Mouse (Mus musculus): ENCODE measurements around the gene Sec13. TPM values are rescaled to one million over a fixed set of nuclear protein-coding genes. Genes with fewer than 3 reads are reported as not detected.
A peak's percentile ranks its signal among the peaks of the same experiment; 100 is the strongest.
"Not testable (repeated sequence)": the region's sequence is repeated elsewhere in the genome, so short reads cannot be mapped to it uniquely, and the experiment has no call there.

The Sec13 gene
- polyA plus RNA-seq, 1 experiment, result 114 TPM

DNA sequence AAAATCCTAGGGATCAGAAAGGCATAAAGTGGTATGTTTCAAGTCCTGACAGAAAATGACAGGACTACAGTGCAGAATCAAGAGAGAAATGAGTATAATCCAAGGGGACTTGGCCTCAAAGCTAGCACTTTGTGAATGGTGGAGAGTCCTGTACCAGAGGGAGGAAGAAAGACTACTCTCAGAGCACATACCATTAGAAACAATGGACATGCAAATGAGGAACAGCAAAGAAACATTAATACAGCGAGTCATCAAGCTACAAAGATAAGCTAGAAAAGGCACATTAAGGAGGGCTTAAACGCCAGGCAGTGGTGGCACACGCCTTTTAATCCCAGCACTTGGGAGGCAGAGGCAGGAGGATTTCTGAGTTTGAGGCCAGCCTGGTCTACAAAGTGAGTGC, 9.2 kb downstream of the Sec13 start:
- H3K4me1 ChIP-seq (ENCODE audit: control insufficient read depth, insufficient read depth, low read length), result no peaks in the 10 kb centered on the region
- TF ChIP-seq CTCF (IDR thresholded peaks at IDR 0.05; ENCODE audit: control insufficient read depth, insufficient read depth, insufficient replicate concordance, low read depth, low read length), result no peak
- H3K4me3 ChIP-seq (ENCODE audit: control insufficient read depth, low read depth, low read length), result no peak overlapping the region
- no peak overlapping the region for H3K27ac ChIP-seq (ENCODE audit: control insufficient read depth, insufficient read depth, low read depth, low read length)
- no peaks in the 10 kb centered on the region for H3K27me3 ChIP-seq (ENCODE audit: control insufficient read depth, insufficient read depth, low read length)
- H3K36me3 ChIP-seq (ENCODE audit: control insufficient read depth, insufficient read depth, low read length), result peaks cover 7% of the 10 kb centered on the region

DNA sequence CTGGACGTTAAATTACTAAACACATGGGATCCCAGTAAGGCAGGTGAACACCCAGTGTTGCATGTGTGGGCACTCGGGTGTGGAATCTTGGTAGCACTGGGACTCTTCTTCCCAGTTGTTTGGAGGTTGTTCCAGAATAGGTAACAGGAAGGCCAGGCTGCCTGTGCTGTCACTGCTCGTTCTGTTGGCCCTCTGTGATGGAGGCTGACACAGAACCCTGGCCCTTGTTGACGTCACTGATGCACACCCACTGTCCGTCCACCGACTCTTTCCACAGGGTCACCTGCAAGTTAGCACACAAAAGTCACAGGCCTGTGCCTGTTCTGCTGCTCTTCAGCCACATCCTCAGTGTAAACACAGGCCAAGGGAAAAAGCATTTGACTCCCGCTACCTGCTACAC, 12.4 kb downstream of the Sec13 start:
- H3K4me1 ChIP-seq (ENCODE audit: control insufficient read depth, insufficient read depth, low read length), result no peaks in the 10 kb centered on the region
- TF ChIP-seq CTCF (IDR thresholded peaks at IDR 0.05; ENCODE audit: control insufficient read depth, insufficient read depth, insufficient replicate concordance, low read depth, low read length) (no peak), POLR2A (IDR thresholded peaks at IDR 0.05; ENCODE audit: control insufficient read depth, low read depth, low read length) (no peak)
- no peak overlapping the region for H3K4me3 ChIP-seq (ENCODE audit: control insufficient read depth, low read depth, low read length)
- no peak overlapping the region for H3K27ac ChIP-seq (ENCODE audit: control insufficient read depth, insufficient read depth, low read depth, low read length)
- peaks cover 5% of the 10 kb centered on the region for H3K36me3 ChIP-seq (ENCODE audit: control insufficient read depth, insufficient read depth, low read length)
- H3K27me3 ChIP-seq (ENCODE audit: control insufficient read depth, insufficient read depth, low read length), result no peaks in the 10 kb centered on the region

DNA sequence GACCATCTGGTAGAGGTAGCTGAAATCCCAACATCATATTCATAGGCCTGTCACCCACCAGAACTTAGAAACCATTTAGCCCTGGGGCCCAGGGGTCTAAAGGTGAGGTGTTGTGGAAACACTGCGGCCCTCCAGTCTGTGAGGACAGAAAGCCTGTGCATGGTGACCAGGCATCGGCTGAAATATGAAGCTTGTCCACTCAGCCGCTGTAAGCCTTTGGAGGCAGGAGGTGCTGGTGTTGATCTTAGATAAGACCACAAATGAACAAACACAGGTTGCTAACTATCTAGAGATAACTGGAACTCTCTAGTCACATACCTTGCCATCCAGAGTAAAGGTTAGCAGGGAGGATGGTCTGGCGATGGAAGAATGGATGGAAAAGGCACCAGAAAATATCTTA, 19.5 kb downstream of the Sec13 start:
- no peaks in the 10 kb centered on the region; the same call in 1 of the 2 replicates for H3K36me3 ChIP-seq (ENCODE audit: control insufficient read depth, insufficient read depth, low read length)
- no peaks in the 10 kb centered on the region for H3K4me1 ChIP-seq (ENCODE audit: control insufficient read depth, insufficient read depth, low read length)
- no peak overlapping the region for H3K4me3 ChIP-seq (ENCODE audit: control insufficient read depth, low read depth, low read length)
- H3K27me3 ChIP-seq (ENCODE audit: control insufficient read depth, insufficient read depth, low read length), result no peaks in the 10 kb centered on the region
- TF ChIP-seq POLR2A (IDR thresholded peaks at IDR 0.05; ENCODE audit: control insufficient read depth, low read depth, low read length) (no peak), CTCF (IDR thresholded peaks at IDR 0.05; ENCODE audit: control insufficient read depth, insufficient read depth, insufficient replicate concordance, low read depth, low read length) (no peak)
- no peak overlapping the region for H3K27ac ChIP-seq (ENCODE audit: control insufficient read depth, insufficient read depth, low read depth, low read length)

DNA sequence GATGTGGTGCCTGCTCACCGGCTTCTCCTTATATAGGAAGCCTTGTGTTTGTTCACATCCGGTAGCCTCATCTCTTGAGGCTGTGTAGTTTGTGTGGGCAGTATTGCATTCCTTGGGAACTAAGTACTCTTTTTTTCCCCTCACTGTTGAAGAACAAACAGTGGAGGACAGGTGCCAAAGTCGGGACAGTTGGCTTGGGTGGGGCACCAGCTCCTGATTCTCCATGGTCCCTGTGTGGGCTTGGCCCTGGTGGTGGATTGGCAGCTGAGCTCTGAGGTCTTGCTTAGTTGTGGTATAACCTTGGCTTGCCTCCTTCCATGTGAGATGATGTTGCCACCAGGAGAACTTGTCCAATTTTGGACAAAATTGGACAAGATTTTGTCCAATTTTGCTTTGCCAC, 20.7 kb downstream of the Sec13 start, which contains the start of gene Ghrl:
Ghrl (minus strand) TSS at position 3 of the 400 bp plus-strand sequence.
- H3K27me3 ChIP-seq (ENCODE audit: control insufficient read depth, insufficient read depth, low read length), result no peaks in the 10 kb centered on the region
- H3K4me3 ChIP-seq (ENCODE audit: control insufficient read depth, low read depth, low read length), result no peak within 1 kb of the TSS
- no peaks in the 10 kb centered on the region for H3K4me1 ChIP-seq (ENCODE audit: control insufficient read depth, insufficient read depth, low read length)
- TF ChIP-seq POLR2A (IDR thresholded peaks at IDR 0.05; ENCODE audit: control insufficient read depth, low read depth, low read length) (no peak), CTCF (IDR thresholded peaks at IDR 0.05; ENCODE audit: control insufficient read depth, insufficient read depth, insufficient replicate concordance, low read depth, low read length) (no peak)
- no peak within 1 kb of the TSS for H3K27ac ChIP-seq (ENCODE audit: control insufficient read depth, insufficient read depth, low read depth, low read length)
- H3K36me3 ChIP-seq (ENCODE audit: control insufficient read depth, insufficient read depth, low read length), result no peaks in the 10 kb centered on the region; the same call in 1 of the 2 replicates

DNA sequence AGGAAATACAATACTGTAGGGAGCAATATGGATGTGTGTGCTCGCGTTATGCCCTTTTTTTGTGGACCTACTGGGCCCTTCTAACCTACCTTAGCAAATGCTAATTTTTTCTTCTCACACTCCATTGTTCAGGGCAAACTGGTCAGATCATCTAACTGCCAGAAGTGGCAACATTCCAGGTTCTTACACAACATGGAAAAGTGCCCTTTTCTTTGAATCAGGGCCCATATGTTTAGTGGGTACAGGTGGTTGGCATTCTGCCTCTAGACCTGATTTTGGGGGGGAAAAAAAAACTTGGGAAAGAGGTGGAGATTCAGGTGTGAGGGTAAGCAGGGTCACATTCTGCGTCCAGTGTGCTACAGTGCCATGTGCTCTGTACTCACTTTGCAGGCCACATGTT, 23.0 kb downstream of the Sec13 start:
- TF ChIP-seq CTCF (IDR thresholded peaks at IDR 0.05; ENCODE audit: control insufficient read depth, insufficient read depth, insufficient replicate concordance, low read depth, low read length), result no peak
- TF ChIP-seq POLR2A (IDR thresholded peaks at IDR 0.05; ENCODE audit: control insufficient read depth, low read depth, low read length), result no peak
- peak overlapping the region; percentile 84 for H3K4me3 ChIP-seq (ENCODE audit: control insufficient read depth, low read depth, low read length)
- no peaks in the 10 kb centered on the region for H3K27me3 ChIP-seq (ENCODE audit: control insufficient read depth, insufficient read depth, low read length)
- H3K27ac ChIP-seq (ENCODE audit: control insufficient read depth, insufficient read depth, low read depth, low read length), result peak overlapping the region; percentile 5; the same call in 1 of the 2 replicates
- no peaks in the 10 kb centered on the region for H3K4me1 ChIP-seq (ENCODE audit: control insufficient read depth, insufficient read depth, low read length)
- H3K36me3 ChIP-seq (ENCODE audit: control insufficient read depth, insufficient read depth, low read length), result peaks cover 3% of the 10 kb centered on the region; the same call in 1 of the 2 replicates

DNA sequence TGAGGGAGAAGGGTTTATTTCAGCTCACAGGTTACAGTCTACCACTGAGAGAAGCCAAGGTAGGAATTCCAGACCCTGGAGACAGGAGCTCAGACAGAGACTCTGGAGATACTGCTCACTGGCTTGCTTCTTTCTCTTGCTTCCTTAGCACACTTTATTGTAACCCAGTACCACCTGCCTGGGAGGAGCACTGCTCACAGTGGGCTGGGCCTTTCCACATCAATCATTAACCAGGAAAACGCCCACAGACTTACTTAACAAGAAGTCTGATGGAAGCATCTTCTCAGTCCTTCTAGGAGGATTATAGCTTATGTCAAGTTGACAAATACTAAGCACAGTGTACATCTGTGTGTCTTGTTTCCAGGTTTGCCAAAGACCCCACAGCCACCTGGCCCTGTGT, 25.7 kb downstream of the Sec13 start:
- Histone ChIP-seq H3K36me3 (ENCODE audit: control insufficient read depth, insufficient read depth, low read length) (peaks cover 4% of the 10 kb centered on the region), H3K27me3 (ENCODE audit: control insufficient read depth, insufficient read depth, low read length) (no peaks in the 10 kb centered on the region), H3K4me3 (ENCODE audit: control insufficient read depth, low read depth, low read length) (no peak overlapping the region), H3K27ac (ENCODE audit: control insufficient read depth, insufficient read depth, low read depth, low read length) (no peak overlapping the region), H3K4me1 (ENCODE audit: control insufficient read depth, insufficient read depth, low read length) (no peaks in the 10 kb centered on the region)
- TF ChIP-seq CTCF (IDR thresholded peaks at IDR 0.05; ENCODE audit: control insufficient read depth, insufficient read depth, insufficient replicate concordance, low read depth, low read length) (no peak), POLR2A (IDR thresholded peaks at IDR 0.05; ENCODE audit: control insufficient read depth, low read depth, low read length) (no peak)

DNA sequence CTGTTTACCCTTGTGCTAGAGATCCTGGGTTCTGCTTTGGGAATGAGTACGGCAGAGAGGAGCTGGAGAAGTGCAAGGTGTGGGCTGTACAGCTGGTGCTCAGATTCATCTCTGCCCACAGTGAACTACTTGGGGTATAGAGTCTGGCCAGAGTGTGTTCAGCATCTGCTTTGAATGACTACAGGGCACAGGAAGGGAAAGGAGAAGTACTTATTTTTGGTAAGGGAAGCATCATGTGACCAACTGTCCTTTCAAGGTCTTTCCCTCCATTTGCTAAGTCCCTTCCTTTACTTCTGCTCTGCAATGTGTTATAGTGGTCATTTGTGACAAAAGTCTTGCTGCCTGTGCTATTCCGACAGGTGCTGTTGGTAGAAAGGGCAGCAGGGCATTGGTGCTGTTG, 26.3 kb downstream of the Sec13 start:
- TF ChIP-seq POLR2A (IDR thresholded peaks at IDR 0.05; ENCODE audit: control insufficient read depth, low read depth, low read length), result no peak
- TF ChIP-seq CTCF (IDR thresholded peaks at IDR 0.05; ENCODE audit: control insufficient read depth, insufficient read depth, insufficient replicate concordance, low read depth, low read length), result no peak
- Histone ChIP-seq H3K27me3 (ENCODE audit: control insufficient read depth, insufficient read depth, low read length) (no peaks in the 10 kb centered on the region), H3K36me3 (ENCODE audit: control insufficient read depth, insufficient read depth, low read length) (peaks cover 4% of the 10 kb centered on the region)

DNA sequence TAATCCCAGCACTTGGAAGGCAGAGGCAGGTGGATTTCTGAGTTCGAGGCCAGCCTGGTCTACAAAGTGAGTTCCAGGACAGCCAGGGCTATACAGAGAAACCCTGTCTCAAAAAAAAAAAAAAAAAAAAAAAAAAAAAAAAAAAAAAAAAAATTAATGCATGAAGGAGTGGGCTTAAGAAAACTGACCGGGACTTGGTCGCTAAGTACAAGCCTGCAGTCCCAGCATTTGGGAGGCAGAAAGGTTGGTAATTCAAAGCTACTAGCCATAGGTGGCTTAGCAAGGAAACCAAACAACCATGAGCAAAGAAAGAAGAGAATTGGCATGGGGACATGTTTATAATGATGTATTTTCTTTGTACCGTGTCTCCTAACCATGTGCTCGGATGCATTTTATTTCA, 27.2 kb downstream of the Sec13 start:
- not testable (repeated sequence) for H3K4me1 ChIP-seq (ENCODE audit: control insufficient read depth, insufficient read depth, low read length); H3K27ac ChIP-seq (ENCODE audit: control insufficient read depth, insufficient read depth, low read depth, low read length); H3K36me3 ChIP-seq (ENCODE audit: control insufficient read depth, insufficient read depth, low read length); H3K4me3 ChIP-seq (ENCODE audit: control insufficient read depth, low read depth, low read length); H3K27me3 ChIP-seq (ENCODE audit: control insufficient read depth, insufficient read depth, low read length)

More for the DNA sequence above, 26.3 kb downstream of the Sec13 start:
- no peaks in the 10 kb centered on the region for H3K4me1 ChIP-seq (ENCODE audit: control insufficient read depth, insufficient read depth, low read length)
- H3K27ac ChIP-seq (ENCODE audit: control insufficient read depth, insufficient read depth, low read depth, low read length), result no peak overlapping the region; the same call in 1 of the 2 replicates
- no peak overlapping the region for H3K4me3 ChIP-seq (ENCODE audit: control insufficient read depth, low read depth, low read length)
